ENCODE assay signal across 8 mouse cellular contexts in the genomic region with DNA sequence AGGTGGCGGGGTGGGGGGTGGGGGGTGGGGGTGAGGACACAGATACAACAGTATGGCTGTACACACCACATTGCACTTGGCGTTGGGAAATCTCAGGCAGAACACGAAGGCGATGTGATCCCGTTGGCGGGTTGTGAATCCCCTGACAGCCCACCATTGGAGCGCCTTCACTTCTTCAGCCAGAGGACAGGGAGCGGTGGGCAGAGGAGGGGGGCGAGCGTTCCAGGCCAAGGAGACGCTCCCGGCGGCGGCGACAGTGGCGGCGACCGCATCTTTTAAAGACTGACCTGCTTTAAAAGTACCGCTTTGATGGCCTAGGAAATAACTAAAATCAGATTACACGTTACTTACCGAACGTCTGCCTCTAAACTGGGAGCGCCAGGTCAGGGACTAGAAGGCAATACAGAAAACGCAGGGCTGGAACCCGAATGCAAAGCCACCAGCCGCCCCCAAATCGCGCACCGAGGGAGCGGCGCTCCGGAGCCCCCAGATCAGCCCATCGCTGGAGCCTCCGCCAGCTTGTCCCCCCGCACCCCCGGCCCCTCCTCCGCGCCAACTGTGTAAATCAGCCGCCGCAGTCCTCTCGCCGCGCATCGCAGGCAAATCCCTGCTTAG. TPM values are rescaled to one million over a fixed set of nuclear protein-coding genes. Genes with fewer than 3 reads are reported as not detected.
DNase-seq lines count a peak whose midpoint lies in the region; ATAC-seq lines count a peak whose summit lies in the region.
"Had no signal": no experiment of that assay in that cellular context is flagged by ENCODE, and none has a peak within 500 bp of the region (broad histone marks: within the 10 kb centered on the region; RNA-seq: fewer than 3 reads in every experiment).

Slitrk3 (minus strand) TSS at position 607 of the 615 bp plus-strand sequence.

- H3K27ac ChIP-seq in forebrain, embryonic 16.5 days (ENCODE audit: low read length): peak within 1 kb of the TSS; percentile 69
- H3K27ac ChIP-seq in neural tube, embryonic 11.5 days (ENCODE audit: low read depth, low read length): no peak within 1 kb of the TSS

- 0% methylated on average over 43 of the region's 44 CpGs for WGBS in forebrain, embryonic 16.5 days
- WGBS in neural tube, embryonic 11.5 days: 0% methylated on average over 40 of the region's 44 CpGs

- peak within 1 kb of the TSS; percentile 75 for H3K9ac ChIP-seq in forebrain, embryonic 16.5 days (replicated peaks; ENCODE audit: low read depth, low read length)
- peak within 1 kb of the TSS; percentile 63 for H3K9ac ChIP-seq in neural tube, embryonic 11.5 days (ENCODE audit: low read length)

- peak within 1 kb of the TSS; percentile 67 for H3K4me2 ChIP-seq in forebrain, embryonic 16.5 days (ENCODE audit: low read length)
- H3K4me2 ChIP-seq in neural tube, embryonic 11.5 days (ENCODE audit: low read depth): peak within 1 kb of the TSS; percentile 86

- peak within 1 kb of the TSS; percentile 73 for H3K4me3 ChIP-seq in forebrain, embryonic 16.5 days (replicated peaks; ENCODE audit: low read length)
- H3K4me3 ChIP-seq in neural tube, embryonic 11.5 days (ENCODE audit: low read depth, low read length): peak within 1 kb of the TSS; percentile 54

- no peaks in the 10 kb centered on the region for H3K9me3 ChIP-seq in forebrain, embryonic 16.5 days (ENCODE audit: control insufficient read depth, low read length)
- H3K9me3 ChIP-seq in neural tube, embryonic 11.5 days (ENCODE audit: control insufficient read depth, low read length): no peaks in the 10 kb centered on the region

- intact Hi-C loops in left cerebral cortex, postnatal 10 days (cut with DNase I): loop anchor here (10.0 kb wide), 2 partner anchors 347 to 1867 kb away; no protein-coding TSS in a partner anchor
- intact Hi-C loops in gastrocnemius, postnatal 36 days (cut with DNase I): no loop called here

- peak; percentile 4 for DNase-seq in R1 (ENCODE audit: low read depth, low spot score)
- DNase-seq in cerebellum, adult 11 months: peak; percentile 27
- DNase-seq in left cerebral cortex, postnatal 10 days (ENCODE audit: extremely low spot score in 1 of 2, low spot score in 2 of 2): peak; percentile 66 to 80
- peak; percentile 48 for DNase-seq in neural tube, embryonic 11.5 days (ENCODE audit: low spot score)
- no peak for DNase-seq in thymus, postnatal 10 days (ENCODE audit: low spot score in 2 of 2)
- no peak for DNase-seq in gastrocnemius, postnatal 36 days

- peaks cover 10% of the 10 kb centered on the region for H3K4me1 ChIP-seq in forebrain, embryonic 16.5 days (replicated peaks; ENCODE audit: control insufficient read depth, insufficient read depth, low read length)
- no peaks in the 10 kb centered on the region for H3K4me1 ChIP-seq in neural tube, embryonic 11.5 days (ENCODE audit: control insufficient read depth, insufficient read depth, low read length)

- peak; percentile 73 for ATAC-seq in forebrain, embryonic 16.5 days
- ATAC-seq in neural tube, embryonic 11.5 days (ENCODE audit: insufficient read depth, low FRiP score, low TSS enrichment): peak; percentile 62

- no peaks in the 10 kb centered on the region for H3K36me3 ChIP-seq in forebrain, embryonic 16.5 days (ENCODE audit: control insufficient read depth, insufficient read depth)
- no peaks in the 10 kb centered on the region for H3K36me3 ChIP-seq in neural tube, embryonic 11.5 days (ENCODE audit: control insufficient read depth, insufficient read depth, low read length)

- no peaks in the 10 kb centered on the region for H3K27me3 ChIP-seq in forebrain, embryonic 16.5 days (replicated peaks; ENCODE audit: control insufficient read depth, insufficient read depth, low read length)
- H3K27me3 ChIP-seq in neural tube, embryonic 11.5 days (ENCODE audit: control insufficient read depth, insufficient read depth, low read length): peaks cover 16% of the 10 kb centered on the region

RNA-seq across cellular contexts. Expression of gene Slitrk3, which starts in this region (rescaled TPM):
- polyA plus RNA-seq in forebrain, embryonic 16.5 days (2015; fragmentation: Nextera tagmentation; extraction: Ambion mirVana): 16.0 and 18.7 TPM in 2 replicates
- total RNA-seq in left cerebral cortex, postnatal 10 days (2021): 10 to 100 TPM; 66.2 to 68.2 TPM
- polyA plus RNA-seq in neural tube, embryonic 11.5 days (2014; fragmentation: Nextera tagmentation; extraction: Ambion mirVana): 1.2 and 1.7 TPM in 2 replicates
- total RNA-seq in gastrocnemius, postnatal 36 days (2021): under 1 TPM; 0.08 to 0.10 TPM
- polyA plus RNA-seq: spleen, adult 2 months had no signal

Comparison
In these comparisons a context has a peak if more than half of its experiments do, and no peak if none do; other contexts are left out.
1. RNA of gene Slitrk3 (total RNA-seq): 66.2 to 68.2 TPM in left cerebral cortex, postnatal 10 days; 0.08 to 0.10 TPM in gastrocnemius, postnatal 36 days; every median in the first group is over 10 times any median in the second.
2. DNase-seq: peak in R1 (single experiment), cerebellum, adult 11 months (single experiment), left cerebral cortex, postnatal 10 days (2 of 2) and neural tube, embryonic 11.5 days (single experiment); none in thymus, postnatal 10 days (0 of 2) and gastrocnemius, postnatal 36 days (0 of 2).